Mouse (Mus musculus) liver, adult 2 months (tissue): ENCODE data around the gene Dctpp1.

ENCODE experiments used
- CTCF ChIP-seq: fragments of 200-500 bp; IDR thresholded peaks from 2 replicates; pipeline ENCODE4 v1.5.1; 2011; ENCODE audit warnings: low read depth, low read length, control low read depth
- POLR2A ChIP-seq: fragments of 200-500 bp; IDR thresholded peaks from 2 replicates; pipeline ENCODE4 v1.6.1; 2011; ENCODE audit warnings: low read length, control low read depth; ENCODE audit not compliant: insufficient read depth; ENCODE audit errors: extremely low read depth

- TF ChIP-seq CTCF: no peak
- TF ChIP-seq POLR2A: no peak
These were observed 15.6 kb downstream of the Dctpp1 start for GRCm38 (mm10) chr7:127244658-127245510.
